Mouse (Mus musculus): ENCODE results near the gene Specc1. TPM values are rescaled to one million over a fixed set of nuclear protein-coding genes. Genes with fewer than 3 reads are reported as not detected.

Gene Specc1
- polyA plus RNA-seq, 1 experiment from 2014 or later: 9.7 TPM

GRCm38 (mm10) chr11:62194217-62194616 is 237.7 kb downstream of the Specc1 start:
- Histone ChIP-seq H3K27ac (replicated peaks) (no peak overlapping the region), H3K4me2 (no peak overlapping the region), H3K36me3 (no peaks in the 10 kb centered on the region), H3K9ac (replicated peaks) (no peak overlapping the region), H3K9me3 (replicated peaks) (no peaks in the 10 kb centered on the region), H3K4me3 (replicated peaks) (no peak overlapping the region), H3K4me1 (no peaks in the 10 kb centered on the region), H3K27me3 (replicated peaks) (no peaks in the 10 kb centered on the region)
- no peak for ATAC-seq (ENCODE audit: low FRiP score)

DNA sequence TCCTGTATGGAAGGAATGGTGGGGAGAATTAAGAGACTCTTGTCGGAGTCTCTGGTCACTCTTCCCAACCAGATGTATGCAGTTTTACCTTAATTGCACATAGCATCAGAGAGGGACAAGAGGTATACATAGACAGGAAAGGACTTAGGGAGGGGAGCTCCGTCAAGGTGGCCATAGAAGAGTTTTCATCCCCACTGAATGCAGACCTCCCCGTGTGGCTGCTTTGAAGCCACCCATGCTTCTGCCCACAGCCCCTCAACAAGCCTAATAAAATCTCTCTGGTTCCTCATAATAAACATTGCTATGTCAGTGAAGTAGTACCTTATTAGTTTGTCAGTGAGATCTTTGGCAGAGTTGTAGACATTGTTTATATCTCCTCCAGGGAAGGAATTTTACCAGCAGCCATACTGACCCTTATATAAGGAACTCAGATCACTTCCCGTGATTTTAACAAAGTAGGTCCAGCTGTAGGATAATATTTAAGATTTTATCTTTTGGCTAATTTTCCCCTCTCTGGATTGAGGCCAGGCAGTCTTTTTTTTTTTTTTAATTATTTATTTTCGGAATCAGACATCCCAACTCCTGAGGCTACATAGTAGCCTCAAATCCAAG is 244.4 kb downstream of the Specc1 start:
- H3K36me3 ChIP-seq: no peaks in the 10 kb centered on the region
- H3K9ac ChIP-seq (replicated peaks): no peak overlapping the region
- H3K27me3 ChIP-seq (replicated peaks): no peaks in the 10 kb centered on the region
- WGBS: 83% methylated on average over 5 of the region's 5 CpGs
- H3K9me3 ChIP-seq (replicated peaks): no peaks in the 10 kb centered on the region
- no peak overlapping the region for H3K4me2 ChIP-seq
- H3K27ac ChIP-seq (replicated peaks): no peak overlapping the region
- H3K4me3 ChIP-seq (replicated peaks): no peak overlapping the region
- no peaks in the 10 kb centered on the region for H3K4me1 ChIP-seq
- no peak for ATAC-seq (ENCODE audit: low FRiP score)

GRCm38 (mm10) chr11:62202645-62203044 is 246.1 kb downstream of the Specc1 start:
- no peak overlapping the region for H3K27ac ChIP-seq (replicated peaks)

DNA sequence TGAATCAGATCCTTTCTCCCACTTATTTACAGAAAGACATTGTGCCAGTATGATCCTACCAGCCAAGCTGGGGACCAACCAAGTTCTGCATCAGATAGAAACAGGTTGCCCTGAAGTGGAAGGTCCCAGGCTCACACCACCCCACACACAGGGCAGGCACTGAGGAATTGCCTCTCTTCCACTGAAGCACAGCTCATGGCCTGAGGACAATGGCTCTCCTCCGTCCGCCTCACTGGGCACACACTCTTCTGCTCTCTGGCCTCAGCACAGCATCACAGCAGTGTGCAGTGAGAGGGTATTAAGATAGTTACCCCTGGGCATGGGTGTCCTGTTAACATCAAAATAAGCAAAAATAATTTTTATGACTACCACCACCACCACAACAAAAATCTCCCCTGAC is 252.5 kb downstream of the Specc1 start:
- 35% methylated on average over 2 of the region's 2 CpGs for WGBS
- no peaks in the 10 kb centered on the region for H3K4me1 ChIP-seq
- no peak overlapping the region for H3K4me3 ChIP-seq (replicated peaks)
- no peak for ATAC-seq (ENCODE audit: low FRiP score)
- no peak overlapping the region for H3K27ac ChIP-seq (replicated peaks)
- H3K27me3 ChIP-seq (replicated peaks): no peaks in the 10 kb centered on the region
- no peaks in the 10 kb centered on the region for H3K9me3 ChIP-seq (replicated peaks)
- no peak overlapping the region for H3K9ac ChIP-seq (replicated peaks)
- H3K36me3 ChIP-seq: no peaks in the 10 kb centered on the region
- H3K4me2 ChIP-seq: no peak overlapping the region

More at GRCm38 (mm10) chr11:62202645-62203044, 246.1 kb downstream of the Specc1 start:
- no peaks in the 10 kb centered on the region for H3K27me3 ChIP-seq (replicated peaks)
- H3K4me2 ChIP-seq: no peak overlapping the region
- H3K4me1 ChIP-seq: no peaks in the 10 kb centered on the region
- WGBS: 96% methylated on average over 1 of the region's 1 CpGs
- H3K4me3 ChIP-seq (replicated peaks): no peak overlapping the region
- H3K9ac ChIP-seq (replicated peaks): no peak overlapping the region
- no peaks in the 10 kb centered on the region for H3K36me3 ChIP-seq
- H3K9me3 ChIP-seq (replicated peaks): no peaks in the 10 kb centered on the region
- ATAC-seq (ENCODE audit: low FRiP score): no peak

DNA sequence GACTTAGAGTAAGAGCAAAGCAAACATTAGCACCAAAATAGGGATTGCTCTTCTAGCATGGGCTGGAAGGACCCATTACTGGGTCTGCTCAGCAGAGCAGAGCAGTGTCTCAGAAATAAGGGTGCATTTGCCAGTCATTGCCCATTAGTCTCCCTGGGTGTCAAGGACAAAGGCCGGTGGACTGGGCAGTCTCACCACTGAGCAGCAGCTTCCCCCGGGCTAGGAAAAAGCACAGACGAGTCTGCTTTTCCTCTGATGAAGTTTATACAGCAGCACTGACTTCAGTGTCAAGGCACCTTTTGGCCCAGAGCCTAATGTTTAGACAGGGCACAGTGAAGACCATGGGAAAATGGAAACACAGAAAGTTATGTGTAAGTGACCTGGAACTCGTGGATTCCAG is 253.3 kb downstream of the Specc1 start:
- Histone ChIP-seq H3K27ac (replicated peaks) (no peak overlapping the region), H3K9me3 (replicated peaks) (no peaks in the 10 kb centered on the region), H3K4me3 (replicated peaks) (no peak overlapping the region), H3K4me2 (no peak overlapping the region), H3K4me1 (no peaks in the 10 kb centered on the region), H3K27me3 (replicated peaks) (no peaks in the 10 kb centered on the region), H3K9ac (replicated peaks) (no peak overlapping the region), H3K36me3 (no peaks in the 10 kb centered on the region)
- no peak for ATAC-seq (ENCODE audit: low FRiP score)
- WGBS: 65% methylated on average over 4 of the region's 4 CpGs

DNA sequence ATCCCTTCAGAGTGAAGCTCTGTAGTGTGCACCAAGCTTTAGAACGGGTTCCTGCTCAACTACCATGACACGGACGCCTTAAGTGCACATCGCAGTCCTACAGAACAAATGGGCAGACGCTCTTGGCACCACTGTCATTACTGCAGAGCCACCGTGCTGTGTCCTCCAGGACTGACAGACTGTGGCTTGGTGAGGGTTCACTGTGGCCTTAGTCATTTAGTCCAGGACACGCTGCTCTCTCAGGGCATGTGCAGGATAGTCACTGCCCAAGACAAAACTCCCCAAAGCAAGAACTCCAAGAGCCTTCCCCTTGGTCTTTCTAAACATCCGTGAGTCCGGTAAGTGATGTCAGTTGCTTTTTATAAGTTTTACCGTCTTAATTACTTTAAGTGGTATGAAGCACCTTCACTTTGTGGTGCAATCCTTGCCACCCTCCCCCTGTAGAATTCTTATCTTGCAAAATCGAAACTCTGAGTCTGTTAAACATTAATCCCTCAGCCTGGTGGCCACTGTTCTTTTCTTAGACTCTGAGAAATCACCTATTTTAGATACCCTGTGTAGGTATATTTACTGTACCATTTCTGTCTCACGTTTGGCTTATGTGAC is 256.9 kb downstream of the Specc1 start:
- Histone ChIP-seq H3K27me3 (replicated peaks) (no peaks in the 10 kb centered on the region), H3K27ac (replicated peaks) (no peak overlapping the region), H3K36me3 (no peaks in the 10 kb centered on the region), H3K4me1 (no peaks in the 10 kb centered on the region), H3K4me2 (no peak overlapping the region), H3K4me3 (replicated peaks) (no peak overlapping the region), H3K9me3 (replicated peaks) (no peaks in the 10 kb centered on the region), H3K9ac (replicated peaks) (no peak overlapping the region)
- 94% methylated on average over 12 of the region's 12 CpGs for WGBS
- ATAC-seq (ENCODE audit: low FRiP score): no peak

DNA sequence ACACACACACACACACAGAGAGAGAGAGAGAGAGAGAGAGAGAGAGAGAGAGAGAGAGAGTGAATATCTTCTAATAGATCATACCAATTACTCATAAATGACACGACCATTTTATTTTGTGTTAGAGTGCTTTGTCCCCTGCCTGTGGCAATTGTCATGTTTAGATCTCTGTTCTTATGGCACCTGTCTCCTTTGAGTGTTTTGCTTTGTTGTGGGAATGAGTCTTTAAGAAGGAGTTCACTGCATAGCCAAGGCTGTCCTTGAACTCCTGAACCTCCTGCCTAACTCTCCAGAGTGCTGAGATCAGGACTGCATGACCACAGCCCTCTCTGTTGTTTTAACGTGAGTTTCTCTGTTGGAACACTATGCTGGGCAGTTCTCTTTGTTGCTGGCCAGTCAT is 258.5 kb downstream of the Specc1 start:
- Histone ChIP-seq H3K4me2 (no peak overlapping the region), H3K27me3 (replicated peaks) (no peaks in the 10 kb centered on the region), H3K27ac (replicated peaks) (no peak overlapping the region), H3K36me3 (no peaks in the 10 kb centered on the region), H3K9ac (replicated peaks) (no peak overlapping the region), H3K4me1 (no peaks in the 10 kb centered on the region), H3K9me3 (replicated peaks) (no peaks in the 10 kb centered on the region), H3K4me3 (replicated peaks) (no peak overlapping the region)
- 58% methylated on average over 2 of the region's 2 CpGs for WGBS
- ATAC-seq (ENCODE audit: low FRiP score): no peak

GRCm38 (mm10) chr11:62217751-62218150 is 261.2 kb downstream of the Specc1 start:
- 56% methylated on average over 6 of the region's 6 CpGs for WGBS
- Histone ChIP-seq H3K4me3 (replicated peaks) (no peak overlapping the region), H3K9me3 (replicated peaks) (no peaks in the 10 kb centered on the region), H3K27me3 (replicated peaks) (no peaks in the 10 kb centered on the region), H3K27ac (replicated peaks) (no peak overlapping the region), H3K36me3 (no peaks in the 10 kb centered on the region), H3K4me2 (no peak overlapping the region), H3K4me1 (no peaks in the 10 kb centered on the region), H3K9ac (replicated peaks) (no peak overlapping the region)
- ATAC-seq (ENCODE audit: low FRiP score): no peak

- Histone ChIP-seq H3K9me3 (replicated peaks) (no peaks in the 10 kb centered on the region), H3K27ac (replicated peaks) (no peak overlapping the region), H3K4me1 (no peaks in the 10 kb centered on the region), H3K36me3 (no peaks in the 10 kb centered on the region), H3K27me3 (replicated peaks) (no peaks in the 10 kb centered on the region), H3K4me2 (no peak overlapping the region), H3K9ac (replicated peaks) (no peak overlapping the region), H3K4me3 (replicated peaks) (no peak overlapping the region)
- no peak for ATAC-seq (ENCODE audit: low FRiP score)
- WGBS: 86% methylated on average over 7 of the region's 7 CpGs
Observed at GRCm38 (mm10) chr11:62220756-62221510, 264.4 kb downstream of the Specc1 start.

- H3K4me1 ChIP-seq: no peaks in the 10 kb centered on the region
- no peaks in the 10 kb centered on the region for H3K27me3 ChIP-seq (replicated peaks)
- no peak overlapping the region for H3K9ac ChIP-seq (replicated peaks)
- H3K36me3 ChIP-seq: no peaks in the 10 kb centered on the region
- H3K27ac ChIP-seq (replicated peaks): no peak overlapping the region
- H3K4me3 ChIP-seq (replicated peaks): no peak overlapping the region
- H3K9me3 ChIP-seq (replicated peaks): no peaks in the 10 kb centered on the region
- ATAC-seq (ENCODE audit: low FRiP score): no peak
- 92% methylated on average over 5 of the region's 5 CpGs for WGBS
- H3K4me2 ChIP-seq: no peak overlapping the region
Observed at GRCm38 (mm10) chr11:62223416-62223815, 266.9 kb downstream of the Specc1 start.

DNA sequence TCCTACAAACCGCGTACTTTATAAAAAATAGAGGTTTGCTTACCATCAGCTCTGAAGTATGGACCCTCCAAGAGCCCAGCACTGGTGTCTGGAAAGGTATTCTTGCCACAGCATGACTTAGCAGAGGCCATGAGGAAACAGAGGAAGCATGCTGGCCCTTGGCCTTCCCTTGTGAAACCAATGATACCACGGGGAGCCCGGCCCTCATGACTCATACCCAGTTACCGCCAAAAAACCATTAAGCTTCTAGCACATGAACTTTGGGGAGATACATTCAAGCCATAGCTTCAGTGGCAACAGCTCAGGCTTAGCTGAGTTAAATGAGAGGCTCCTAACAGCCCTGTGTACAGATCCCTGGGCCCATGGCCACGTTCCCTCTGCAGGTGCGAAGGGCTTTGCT is 267.4 kb downstream of the Specc1 start:
- no peak overlapping the region for H3K4me3 ChIP-seq (replicated peaks)
- WGBS: 96% methylated on average over 7 of the region's 7 CpGs
- no peak overlapping the region for H3K9ac ChIP-seq (replicated peaks)
- no peaks in the 10 kb centered on the region for H3K9me3 ChIP-seq (replicated peaks)
- no peak overlapping the region for H3K27ac ChIP-seq (replicated peaks)
- no peaks in the 10 kb centered on the region for H3K27me3 ChIP-seq (replicated peaks)
- H3K4me2 ChIP-seq: no peak overlapping the region
- H3K4me1 ChIP-seq: no peaks in the 10 kb centered on the region
- H3K36me3 ChIP-seq: no peaks in the 10 kb centered on the region
- no peak for ATAC-seq (ENCODE audit: low FRiP score)

DNA sequence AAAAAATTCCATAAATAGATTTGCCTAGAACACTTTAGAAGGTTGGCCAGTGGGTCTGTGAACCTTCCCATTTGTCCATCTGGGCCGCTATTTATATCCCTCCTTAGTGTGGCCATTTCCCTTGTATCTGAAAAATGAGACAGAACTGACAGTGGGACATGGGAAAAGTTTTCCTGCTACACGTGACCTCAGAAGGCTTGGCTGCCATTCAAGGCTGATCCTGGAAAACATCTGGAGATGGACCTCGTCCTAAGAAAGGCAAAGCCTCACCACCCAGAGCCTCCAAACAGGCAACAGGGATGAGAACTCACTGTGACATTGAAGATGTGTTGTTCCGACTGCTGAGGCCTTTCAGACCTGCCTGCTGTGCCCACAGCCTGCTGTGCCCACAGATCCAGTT is 268.2 kb downstream of the Specc1 start:
- ATAC-seq (ENCODE audit: low FRiP score): no peak
- WGBS: 81% methylated on average over 4 of the region's 4 CpGs
- Histone ChIP-seq H3K27ac (replicated peaks) (no peak overlapping the region), H3K9ac (replicated peaks) (no peak overlapping the region), H3K36me3 (no peaks in the 10 kb centered on the region), H3K4me1 (no peaks in the 10 kb centered on the region), H3K27me3 (replicated peaks) (no peaks in the 10 kb centered on the region), H3K4me3 (replicated peaks) (no peak overlapping the region), H3K9me3 (replicated peaks) (no peaks in the 10 kb centered on the region), H3K4me2 (no peak overlapping the region)

Measured in neural tube, embryonic 15.5 days (tissue).